Mouse (Mus musculus) adrenal gland (tissue): Measurements from ENCODE around the gene Il13.

Source experiments
- intact Hi-C: fragments of 180-260 bp; cut with DNase I; formaldehyde crosslinking; loops from one replicate; pipeline ENCODE4 v1.15.1; 2025

Gene Il13

DNA sequence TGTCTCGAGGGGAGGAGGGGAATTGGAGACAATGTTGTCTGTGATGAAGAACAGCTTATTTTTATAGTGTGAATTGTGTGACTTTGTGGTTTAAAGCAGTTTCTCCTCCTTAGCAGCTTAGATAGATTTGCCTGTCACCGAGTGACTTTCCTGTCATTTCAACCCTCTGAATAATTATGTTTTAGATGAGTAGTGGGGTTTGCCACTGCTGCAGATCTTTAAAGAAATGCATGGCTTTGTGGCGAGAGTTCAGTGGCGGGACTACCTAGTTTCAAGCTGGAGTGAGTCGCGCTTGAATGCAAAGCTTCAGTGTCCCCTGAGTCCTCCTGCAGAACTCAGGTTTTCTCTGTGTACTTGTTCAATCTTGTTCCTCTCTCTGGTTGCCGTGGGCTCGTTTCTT, 46.2 kb downstream of the Il13 start:
- intact Hi-C loops: loop anchor here (5.0 kb wide), 1 partner anchor 39 kb away; no protein-coding TSS in a partner anchor

DNA sequence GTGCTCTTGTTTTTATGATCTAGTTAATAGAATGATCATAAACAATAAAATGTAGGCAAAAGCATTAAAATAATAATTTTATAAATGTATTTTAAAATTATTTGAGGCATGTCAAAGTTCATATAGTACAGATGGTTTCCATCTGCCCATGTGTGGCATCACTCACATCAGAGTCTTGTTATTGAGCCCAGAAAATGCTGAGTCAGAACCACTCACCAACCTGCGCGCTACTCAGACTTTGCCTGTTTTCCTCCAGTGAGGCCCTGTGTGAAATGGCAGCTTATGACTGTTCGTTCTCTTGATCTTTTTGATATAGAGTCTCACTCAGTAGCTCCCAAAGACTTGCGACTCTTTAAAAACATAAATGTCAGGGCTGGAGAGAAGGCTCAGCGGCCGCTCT, 49.0 kb downstream of the Il13 start:
- intact Hi-C loops: loop anchor here (5.0 kb wide), 1 partner anchor 42 kb away; no protein-coding TSS in a partner anchor

DNA sequence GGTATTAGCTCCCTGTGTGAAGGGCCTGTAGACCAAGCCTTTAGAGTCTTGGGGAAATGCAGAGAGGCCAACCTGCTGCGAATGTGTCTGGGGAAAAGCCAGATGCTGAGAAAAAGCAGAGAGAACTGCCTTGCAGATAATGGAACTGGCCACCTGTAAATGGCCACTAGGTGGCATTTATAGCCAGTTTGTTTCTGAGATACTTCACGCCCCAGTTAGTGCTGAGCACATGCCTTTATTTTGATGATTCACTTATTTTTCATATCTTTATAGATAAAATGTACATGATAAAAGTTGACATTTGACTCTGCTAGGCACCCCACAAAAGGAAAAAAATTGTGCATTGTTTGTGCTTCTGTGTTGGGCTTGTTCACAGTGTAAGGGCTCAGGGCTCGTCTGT, 49.7 kb downstream of the Il13 start:
- intact Hi-C loops: loop anchor here (5.0 kb wide), 1 partner anchor 42 kb away; no protein-coding TSS in a partner anchor

DNA sequence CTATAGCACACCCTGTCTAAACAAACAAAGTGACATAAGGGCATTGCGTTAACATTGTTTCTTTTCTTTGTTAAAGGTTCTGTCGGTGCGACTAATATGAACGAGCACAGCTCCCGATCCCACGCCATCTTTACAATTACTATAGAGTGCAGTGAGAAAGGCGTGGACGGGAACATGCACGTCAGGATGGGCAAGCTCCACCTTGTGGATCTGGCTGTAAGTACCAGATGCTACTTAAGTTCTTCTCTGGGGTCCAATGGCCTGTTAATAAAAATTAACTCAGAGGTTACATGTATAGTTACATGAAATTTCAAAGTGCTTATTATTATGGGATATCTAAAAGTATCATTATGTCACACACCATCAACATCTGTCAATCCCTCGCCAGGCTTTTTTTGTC, 51.4 kb downstream of the Il13 start:
- intact Hi-C loops: no loop called here
